Mouse (Mus musculus) intestine, embryonic 14.5 days (tissue): ENCODE measurements at regions not wholly inside any gene's neighbourhood (a gene's known extent, or its start where the extent isn't known, plus 50 kb on each side); places are given as distances from the start of the nearest gene placed in this dataset.

Source experiments
- ATAC-seq: fragments of 200-750 bp; cut with Nextera tagmentation; replicated peaks from 2 replicates; pipeline ENCODE4 v1.8.0; 2017; ENCODE audit warnings: low read depth, moderate number of reproducible peaks, moderate TSS enrichment, moderate library complexity; ENCODE audit not compliant: low FRiP score, low TSS enrichment
- DNase-seq: peaks from one replicate; pipeline ENCODE4 v3.0.0-alpha.2; 2018; ENCODE audit warnings: low spot score
- H3K27ac ChIP-seq: fragments of 300-500 bp; sonication (generic); 2 replicates; pipeline ENCODE4 v1.5.1; 2014; ENCODE audit warnings: low read depth, mild to moderate bottlenecking, control low read depth
- H3K27me3 ChIP-seq: fragments of 300-500 bp; sonication (generic); replicated peaks from 2 replicates; pipeline ENCODE4 v1.6.1; 2014; ENCODE audit warnings: low read length, control low read depth; ENCODE audit not compliant: control insufficient read depth, insufficient read depth
- H3K36me3 ChIP-seq: fragments of 300-500 bp; sonication (generic); 2 replicates; pipeline ENCODE4 v1.6.1; 2014; ENCODE audit warnings: low read length, control low read depth; ENCODE audit not compliant: control insufficient read depth, insufficient read depth
- H3K4me1 ChIP-seq: fragments of 300-500 bp; sonication (generic); replicated peaks from 2 replicates; pipeline ENCODE4 v1.6.1; 2014; ENCODE audit warnings: low read length, control low read depth, mixed read lengths; ENCODE audit not compliant: control insufficient read depth, insufficient read depth
- H3K4me2 ChIP-seq: fragments of 300-500 bp; sonication (generic); 2 replicates; pipeline ENCODE4 v1.6.1; 2014; ENCODE audit warnings: low read length
- H3K4me3 ChIP-seq: fragments of 300-500 bp; sonication (generic); 2 replicates; pipeline ENCODE4 v1.5.1; 2014; ENCODE audit warnings: low read depth, low read length, control low read depth, mixed read lengths
- H3K9ac ChIP-seq: fragments of 300-500 bp; sonication (generic); 2 replicates; pipeline ENCODE4 v1.6.1; 2014; ENCODE audit warnings: mild to moderate bottlenecking, low read length
- H3K9me3 ChIP-seq: fragments of 300-500 bp; sonication (generic); 2 replicates; pipeline ENCODE4 v1.6.1; 2016; ENCODE audit warnings: low read length, control low read depth; ENCODE audit not compliant: control insufficient read depth
- WGBS: fragments of 180-500 bp; shearing (Covaris S2); extraction: QIAGEN DNeasy Blood & Tissue Kit; methylation state at CpG from one replicate; pipeline ENCODE4 v1.1.7; 2014; 5-methylcytosine and 5-hydroxymethylcytosine counted together

DNA sequence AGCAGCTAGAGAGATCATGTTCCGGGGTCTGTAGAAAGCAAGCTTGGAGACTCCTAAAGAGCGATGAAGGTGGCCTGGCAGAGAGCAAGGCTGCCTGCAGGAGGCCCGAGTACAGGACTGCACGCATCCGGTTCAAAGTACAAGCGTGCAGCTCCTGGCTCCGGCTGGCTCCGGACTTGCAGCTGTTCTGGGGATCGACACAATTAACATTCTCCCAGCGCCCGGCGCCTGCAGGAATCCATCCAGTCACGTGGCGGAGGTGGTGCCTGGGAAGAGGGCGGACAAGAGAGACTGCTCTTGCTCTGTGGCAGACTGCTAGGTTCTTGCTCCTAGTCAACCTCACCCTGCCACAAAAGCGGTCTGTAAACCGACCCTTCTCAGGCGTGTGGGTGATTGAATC lies 86.9 kb downstream of the Bdh1 start:
- no peaks in the 10 kb centered on the region for H3K27me3 ChIP-seq
- ATAC-seq, result peak; percentile 89
- H3K9ac ChIP-seq, result peak overlapping the region; percentile 30; the same call in 1 of the 2 replicates
- peak overlapping the region; percentile 42 for H3K4me2 ChIP-seq
- H3K4me3 ChIP-seq, result 0 out of 2 replicates have a peak overlapping the region, but pooled peaks have one; percentile 10
- DNase-seq, result peak; percentile 92
- H3K9me3 ChIP-seq, result no peaks in the 10 kb centered on the region
- H3K36me3 ChIP-seq, result no peaks in the 10 kb centered on the region
- H3K4me1 ChIP-seq, result peaks cover 31% of the 10 kb centered on the region
- under 1% methylated on average over 18 of the region's 18 CpGs for WGBS
- peak overlapping the region; percentile 90 for H3K27ac ChIP-seq

DNA sequence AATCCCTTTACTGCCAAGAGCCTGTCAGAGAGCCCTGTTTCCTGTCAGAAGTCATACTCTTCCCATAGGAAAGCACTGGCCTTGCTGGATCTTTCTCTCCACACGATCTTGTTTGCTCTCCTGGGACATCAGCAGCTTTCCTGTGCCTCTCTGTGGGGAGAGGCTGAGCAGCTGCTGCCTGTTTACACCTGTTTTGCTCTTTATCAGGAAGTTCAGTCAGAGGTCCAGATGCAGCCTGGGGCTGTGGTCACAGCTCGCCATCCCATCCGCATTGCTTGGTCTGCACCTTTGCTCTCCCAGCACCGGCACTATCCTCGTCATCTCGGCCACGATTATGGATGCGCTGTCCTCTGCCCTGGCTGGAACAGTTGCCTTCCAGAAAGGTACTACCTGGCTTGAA lies 88.0 kb downstream of the Bdh1 start:
- Histone ChIP-seq H3K9ac (no peak overlapping the region), H3K9me3 (no peaks in the 10 kb centered on the region), H3K4me1 (peaks cover 31% of the 10 kb centered on the region), H3K4me3 (no peak overlapping the region), H3K4me2 (no peak overlapping the region), H3K27me3 (no peaks in the 10 kb centered on the region), H3K36me3 (no peaks in the 10 kb centered on the region), H3K27ac (no peak overlapping the region)
- ATAC-seq (no peak), DNase-seq (no peak)
- WGBS, result 68% methylated on average over 8 of the region's 8 CpGs

GRCm38 (mm10) chr16:31518816-31519215 lies 96.7 kb downstream of the Bdh1 start:
- peaks cover 4% of the 10 kb centered on the region; the same call in 1 of the 2 replicates for H3K9me3 ChIP-seq
- ATAC-seq (no peak), DNase-seq (no peak)
- H3K4me2 ChIP-seq, result no peak overlapping the region
- H3K4me3 ChIP-seq, result no peak overlapping the region
- no peak overlapping the region for H3K27ac ChIP-seq
- WGBS, result 95% methylated on average over 3 of the region's 3 CpGs
- no peaks in the 10 kb centered on the region for H3K36me3 ChIP-seq
- H3K27me3 ChIP-seq, result no peaks in the 10 kb centered on the region
- no peaks in the 10 kb centered on the region for H3K4me1 ChIP-seq
- H3K9ac ChIP-seq, result no peak overlapping the region

- Histone ChIP-seq H3K4me3 (no peak overlapping the region), H3K27me3 (no peaks in the 10 kb centered on the region), H3K4me1 (no peaks in the 10 kb centered on the region), H3K27ac (no peak overlapping the region), H3K4me2 (no peak overlapping the region), H3K36me3 (no peaks in the 10 kb centered on the region), H3K9me3 (peaks cover 4% of the 10 kb centered on the region; the same call in 1 of the 2 replicates), H3K9ac (no peak overlapping the region)
- no peak for ATAC-seq
- 72% methylated on average over 9 of the region's 9 CpGs for WGBS
- DNase-seq, result no peak
These were observed 98.0 kb downstream of the Bdh1 start for GRCm38 (mm10) chr16:31520081-31520480.

DNA sequence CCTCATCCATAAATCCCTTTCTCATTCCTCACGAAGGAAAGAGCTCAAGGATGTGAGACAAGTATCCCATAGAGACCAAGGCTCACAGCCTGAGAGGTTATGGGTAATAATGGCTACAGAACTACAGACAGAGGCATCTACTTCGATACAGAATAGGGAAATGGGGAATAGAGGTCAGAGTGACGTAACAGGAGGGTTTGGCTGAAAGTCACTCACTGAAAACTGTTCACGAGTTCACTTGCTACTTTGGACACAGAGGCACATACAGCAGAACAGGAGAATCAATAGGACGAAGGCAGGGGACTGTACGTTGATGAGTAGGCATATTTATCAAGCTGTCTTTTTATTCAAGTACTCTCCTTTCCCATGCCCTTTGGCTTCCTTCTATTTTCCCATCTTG lies 99.7 kb downstream of the Bdh1 start:
- 70% methylated on average over 6 of the region's 6 CpGs for WGBS
- H3K27ac ChIP-seq, result no peak overlapping the region
- no peak for DNase-seq
- no peaks in the 10 kb centered on the region for H3K36me3 ChIP-seq
- no peaks in the 10 kb centered on the region; the same call in 1 of the 2 replicates for H3K4me1 ChIP-seq
- H3K27me3 ChIP-seq, result no peaks in the 10 kb centered on the region
- peaks cover 4% of the 10 kb centered on the region; the same call in 1 of the 2 replicates for H3K9me3 ChIP-seq
- no peak overlapping the region for H3K9ac ChIP-seq
- no peak overlapping the region for H3K4me3 ChIP-seq
- H3K4me2 ChIP-seq, result no peak overlapping the region
- ATAC-seq, result no peak

GRCm38 (mm10) chr16:31526711-31527344 lies 104.7 kb downstream of the Bdh1 start:
- Histone ChIP-seq H3K4me2 (no peak overlapping the region), H3K4me1 (no peaks in the 10 kb centered on the region; the same call in 1 of the 2 replicates), H3K9me3 (no peaks in the 10 kb centered on the region), H3K9ac (no peak overlapping the region), H3K4me3 (no peak overlapping the region), H3K36me3 (no peaks in the 10 kb centered on the region), H3K27me3 (no peaks in the 10 kb centered on the region), H3K27ac (no peak overlapping the region)
- no peak for DNase-seq
- no peak for ATAC-seq
- 71% methylated on average over 10 of the region's 10 CpGs for WGBS

DNA sequence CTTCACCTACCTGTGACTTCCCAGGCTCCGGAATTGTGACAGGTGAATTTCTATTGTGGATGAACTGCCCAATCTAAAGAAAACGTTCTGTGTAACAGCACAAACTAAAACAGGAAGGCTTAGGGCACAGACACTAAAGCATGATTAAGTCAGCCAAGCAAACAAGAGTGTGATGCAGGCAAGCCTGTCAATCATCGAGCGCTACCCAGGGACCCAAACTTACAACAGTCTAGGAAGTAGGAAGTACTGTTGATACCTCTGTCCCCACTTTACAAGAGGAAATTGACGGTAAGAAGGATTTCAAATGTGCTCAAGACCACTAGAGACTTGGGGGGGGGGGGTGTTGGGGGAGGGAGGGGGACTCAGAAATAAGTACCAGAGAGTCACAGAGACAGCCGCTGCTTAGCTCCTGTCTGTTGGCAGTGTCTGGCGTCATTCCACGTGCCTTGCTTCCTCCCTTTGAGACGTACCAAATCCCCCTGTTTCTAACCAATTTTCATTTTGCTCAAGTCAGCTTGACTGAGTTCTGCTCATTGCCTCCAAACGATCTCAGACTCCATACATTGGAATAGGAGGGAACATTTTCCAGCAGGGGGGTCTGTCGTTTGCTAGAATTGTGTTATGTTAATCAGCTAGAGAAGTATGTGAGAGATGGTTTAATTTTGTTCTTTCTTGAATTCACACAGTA lies 106.7 kb downstream of the Bdh1 start:
- ATAC-seq, result no peak
- no peak overlapping the region for H3K27ac ChIP-seq
- WGBS, result 69% methylated on average over 11 of the region's 11 CpGs

GRCm38 (mm10) chr16:31529284-31529958 lies 107.3 kb downstream of the Bdh1 start:
- Histone ChIP-seq H3K4me1 (peaks cover 4% of the 10 kb centered on the region), H3K27ac (no peak overlapping the region), H3K4me2 (no peak overlapping the region), H3K4me3 (no peak overlapping the region), H3K27me3 (no peaks in the 10 kb centered on the region), H3K9ac (no peak overlapping the region), H3K36me3 (no peaks in the 10 kb centered on the region), H3K9me3 (no peaks in the 10 kb centered on the region)
- DNase-seq (no peak), ATAC-seq (no peak)
- 85% methylated on average over 13 of the region's 13 CpGs for WGBS

More for the DNA sequence above, 106.7 kb downstream of the Bdh1 start:
- DNase-seq, result no peak
- Histone ChIP-seq H3K27me3 (no peaks in the 10 kb centered on the region), H3K9ac (no peak overlapping the region), H3K4me3 (no peak overlapping the region), H3K4me2 (no peak overlapping the region), H3K9me3 (no peaks in the 10 kb centered on the region), H3K36me3 (no peaks in the 10 kb centered on the region), H3K4me1 (peaks cover 4% of the 10 kb centered on the region)
